Mouse (Mus musculus): Measurements from ENCODE around the gene Dnm3. TPM values are rescaled to one million over a fixed set of nuclear protein-coding genes. Genes with fewer than 3 reads are reported as not detected.

Dnm3 gene
- total and polyA plus RNA-seq, 3 experiments, result not detected

GRCm38 (mm10) chr1:161962465-161963377 is 515.1 kb downstream of the Dnm3 start:
- H3K9ac ChIP-seq (ENCODE audit: control insufficient read depth, low read depth, low read length, poor library complexity, severe bottlenecking), result no peak overlapping the region
- DNase-seq (ENCODE audit: low read depth, low spot score), result peak; percentile 37
- no peak overlapping the region for H3K27ac ChIP-seq (ENCODE audit: control insufficient read depth, low read depth, low read length)
- no peaks in the 10 kb centered on the region for H3K9me3 ChIP-seq (replicated peaks; ENCODE audit: insufficient read depth, low read length)
- H3K27me3 ChIP-seq (ENCODE audit: control insufficient read depth in 1 of 2, insufficient read depth in 2 of 2, low read length in 2 of 2), result peaks cover 0 to 7% of the 10 kb centered on the region in 2 experiments; a peak in 2 of 4 replicates
- no peak overlapping the region for H3K4me3 ChIP-seq (ENCODE audit: control insufficient read depth in 1 of 2, insufficient read depth in 1 of 2, low read depth in 2 of 2, low read length in 2 of 2)
- H3K36me3 ChIP-seq (ENCODE audit: control insufficient read depth in 1 of 2, insufficient read depth in 2 of 2, low read length in 2 of 2), result peaks cover 0 to 4% of the 10 kb centered on the region in 2 experiments; a peak in 2 of 4 replicates
- 0 out of 4 replicates have a peak, but pooled peaks cover 0 to 2% of the 10 kb centered on the region in 2 experiments for H3K4me1 ChIP-seq (ENCODE audit: control insufficient read depth in 1 of 2, insufficient read depth in 2 of 2, low read length in 2 of 2)
- H3K79me2 ChIP-seq (ENCODE audit: control insufficient read depth, insufficient read depth, low read length, poor library complexity), result no peaks in the 10 kb centered on the region
- TF ChIP-seq ZNF384 (IDR thresholded peaks at IDR 0.05; ENCODE audit: low read depth, low read length) (peak; percentile 95), USF1 (IDR thresholded peaks at IDR 0.05; ENCODE audit: low read depth, low read length) (no peak), ZKSCAN1 (IDR thresholded peaks at IDR 0.05; ENCODE audit: low read depth, low read length) (no peak), ZC3H11A (IDR thresholded peaks at IDR 0.05; ENCODE audit: low read depth, low read length) (peak; percentile 47), RAD21 (IDR thresholded peaks at IDR 0.05; ENCODE audit: low read depth, low read length) (peak; percentile 59), SMC3 (IDR thresholded peaks at IDR 0.05; ENCODE audit: low read depth, low read length) (peak; percentile 71), CTCF (IDR thresholded peaks at IDR 0.05 in 2 of 3, conservative IDR thresholded peaks at IDR 0.05 in 1 of 3; ENCODE audit: control insufficient read depth in 1 of 3, insufficient read depth in 1 of 3, low read depth in 2 of 3, low read length in 3 of 3, poor library complexity in 1 of 3, severe bottlenecking in 1 of 3) (peak; percentile 28 to 57 (median 44)), GABPA (IDR thresholded peaks at IDR 0.05; ENCODE audit: low read depth, low read length) (no peak), EP300 (IDR thresholded peaks at IDR 0.05; ENCODE audit: low read depth in 1 of 2, low read length in 2 of 2) (no peak), UBTF (IDR thresholded peaks at IDR 0.05; ENCODE audit: borderline replicate concordance, insufficient read depth, low read depth, low read length) (no peak)

GRCm38 (mm10) chr1:161957964-161958950 is 519.6 kb downstream of the Dnm3 start:
- no peak overlapping the region for H3K9ac ChIP-seq (ENCODE audit: control insufficient read depth, low read depth, low read length, poor library complexity, severe bottlenecking)
- DNase-seq (ENCODE audit: low read depth, low spot score), result no peak
- H3K79me2 ChIP-seq (ENCODE audit: control insufficient read depth, insufficient read depth, low read length, poor library complexity), result no peaks in the 10 kb centered on the region
- H3K27ac ChIP-seq (ENCODE audit: control insufficient read depth, low read depth, low read length), result no peak overlapping the region
- H3K27me3 ChIP-seq (ENCODE audit: control insufficient read depth in 1 of 2, insufficient read depth in 2 of 2, low read length in 2 of 2), result peaks cover 0 to 9% of the 10 kb centered on the region in 2 experiments; a peak in 2 of 4 replicates
- no peak for TF ChIP-seq POLR2AphosphoS5 (IDR thresholded peaks at IDR 0.05; ENCODE audit: borderline replicate concordance, low read depth, low read length)
- TF ChIP-seq ZMIZ1 (IDR thresholded peaks at IDR 0.05; ENCODE audit: low read depth, low read length), result no peak
- TF ChIP-seq ZNF384 (IDR thresholded peaks at IDR 0.05; ENCODE audit: low read depth, low read length), result no peak
- TF ChIP-seq CTCF (IDR thresholded peaks at IDR 0.05 in 2 of 3, conservative IDR thresholded peaks at IDR 0.05 in 1 of 3; ENCODE audit: control insufficient read depth in 1 of 3, insufficient read depth in 1 of 3, low read depth in 2 of 3, low read length in 3 of 3, poor library complexity in 1 of 3, severe bottlenecking in 1 of 3), result no peak
- TF ChIP-seq UBTF (IDR thresholded peaks at IDR 0.05; ENCODE audit: borderline replicate concordance, insufficient read depth, low read depth, low read length), result no peak
- no peak for TF ChIP-seq NELFE (IDR thresholded peaks at IDR 0.05; ENCODE audit: low read depth, low read length)
- TF ChIP-seq SIN3A (IDR thresholded peaks at IDR 0.05; ENCODE audit: low read length), result no peak
- TF ChIP-seq MAZ (IDR thresholded peaks at IDR 0.05; ENCODE audit: low read depth, low read length), result no peak
- TF ChIP-seq ETS1 (IDR thresholded peaks at IDR 0.05; ENCODE audit: low read depth, low read length), result no peak
- TF ChIP-seq NRF1 (IDR thresholded peaks at IDR 0.05; ENCODE audit: insufficient read depth, low read depth, low read length, poor library complexity, severe bottlenecking), result no peak
- H3K36me3 ChIP-seq (ENCODE audit: control insufficient read depth in 1 of 2, insufficient read depth in 2 of 2, low read length in 2 of 2), result no peaks in the 10 kb centered on the region
- H3K9me3 ChIP-seq (replicated peaks; ENCODE audit: insufficient read depth, low read length), result no peaks in the 10 kb centered on the region
- no peaks in the 10 kb centered on the region for H3K4me1 ChIP-seq (ENCODE audit: control insufficient read depth in 1 of 2, insufficient read depth in 2 of 2, low read length in 2 of 2)
- H3K4me3 ChIP-seq (ENCODE audit: control insufficient read depth in 1 of 2, insufficient read depth in 1 of 2, low read depth in 2 of 2, low read length in 2 of 2), result no peak overlapping the region
